In genomic region chr4:133094255-133094654, GRCm38 (mm10) we compare ENCODE assay signal across 10 mouse cellular contexts. TPM values are rescaled to one million over a fixed set of nuclear protein-coding genes. Genes with fewer than 3 reads are reported as not detected.
A peak's percentile ranks its signal among the peaks of the same experiment; 100 is the strongest.
DNase-seq lines count a peak whose midpoint lies in the region; ATAC-seq and TF ChIP-seq lines count a peak whose summit lies in the region.
"Had no signal": no experiment of that assay in that cellular context is flagged by ENCODE, and none has a peak within 500 bp of the region (broad histone marks: within the 10 kb centered on the region; RNA-seq: fewer than 3 reads in every experiment).

No protein-coding gene starts in this region.

- no peaks in the 10 kb centered on the region for H3K27me3 ChIP-seq in kidney, adult 2 months (replicated peaks; ENCODE audit: control insufficient read depth, insufficient read depth, low read length)
- H3K27me3 ChIP-seq in embryonic facial prominence, embryonic 15.5 days: no peaks in the 10 kb centered on the region
- H3K27me3 ChIP-seq in limb, embryonic 11.5 days (ENCODE audit: control insufficient read depth, insufficient read depth, low read length): no peaks in the 10 kb centered on the region

- H3K9me3 ChIP-seq in embryonic facial prominence, embryonic 15.5 days (replicated peaks): no peaks in the 10 kb centered on the region
- H3K9me3 ChIP-seq in limb, embryonic 11.5 days (ENCODE audit: control insufficient read depth, low read length): no peaks in the 10 kb centered on the region

- DNase-seq in kidney, adult 2 months: no peak
- DNase-seq in kidney, adult 18-20 months: no peak
- peak; percentile 90 for DNase-seq in ES-CJ7 (ENCODE audit: low read depth, low spot score)
- no peak for DNase-seq in limb, embryonic 11.5 days (ENCODE audit: low spot score)
- DNase-seq in layer of hippocampus, adult 9-11 months: no peak
- DNase-seq in cerebellum, adult 11 months: no peak
- no peak for DNase-seq in liver
- DNase-seq: kidney, adult 8-10 months; lung, adult 2 months had no signal

- H3K27ac ChIP-seq in kidney, adult 2 months (ENCODE audit: insufficient read depth, low read depth, low read length): peak overlapping the region; percentile 14; the same call in 1 of the 2 replicates
- H3K27ac ChIP-seq in embryonic facial prominence, embryonic 15.5 days (replicated peaks): 0 out of 2 replicates have a peak overlapping the region, but pooled peaks have one; percentile 14
- no peak overlapping the region for H3K27ac ChIP-seq in limb, embryonic 11.5 days (replicated peaks; ENCODE audit: low read depth, low read length)

- H3K9ac ChIP-seq in embryonic facial prominence, embryonic 15.5 days: no peak overlapping the region
- 0 out of 2 replicates have a peak overlapping the region, but pooled peaks have one; percentile 7 for H3K9ac ChIP-seq in limb, embryonic 11.5 days (ENCODE audit: low read length)

- no peaks in the 10 kb centered on the region for H3K36me3 ChIP-seq in kidney, adult 2 months (ENCODE audit: control insufficient read depth, insufficient read depth, low read length)
- no peaks in the 10 kb centered on the region for H3K36me3 ChIP-seq in embryonic facial prominence, embryonic 15.5 days
- H3K36me3 ChIP-seq in limb, embryonic 11.5 days (ENCODE audit: control insufficient read depth, insufficient read depth, low read length): no peaks in the 10 kb centered on the region

- no peak overlapping the region for H3K4me2 ChIP-seq in embryonic facial prominence, embryonic 15.5 days (replicated peaks)
- no peak overlapping the region for H3K4me2 ChIP-seq in limb, embryonic 11.5 days (ENCODE audit: low read depth, severe bottlenecking)

- ATAC-seq in embryonic facial prominence, embryonic 15.5 days (ENCODE audit: insufficient number of reproducible peaks, low FRiP score, low TSS enrichment, low read depth): no peak
- ATAC-seq in limb, embryonic 11.5 days (ENCODE audit: insufficient number of reproducible peaks, low FRiP score, low TSS enrichment, low read depth): no peak

- peaks cover 42% of the 10 kb centered on the region for H3K4me1 ChIP-seq in kidney, adult 2 months (ENCODE audit: control insufficient read depth, insufficient read depth, low read length)
- peaks cover 65% of the 10 kb centered on the region for H3K4me1 ChIP-seq in embryonic facial prominence, embryonic 15.5 days
- H3K4me1 ChIP-seq in limb, embryonic 11.5 days (ENCODE audit: control insufficient read depth, insufficient read depth, low read length): peaks cover 57% of the 10 kb centered on the region

- no peak for TF ChIP-seq CTCF in kidney, adult 2 months (conservative IDR thresholded peaks at IDR 0.05; ENCODE audit: insufficient read depth, insufficient read length, low read depth, low read length)

- H3K4me3 ChIP-seq in kidney, adult 2 months (ENCODE audit: insufficient read depth, low read depth, low read length): no peak overlapping the region
- H3K4me3 ChIP-seq in embryonic facial prominence, embryonic 15.5 days (replicated peaks): no peak overlapping the region
- no peak overlapping the region for H3K4me3 ChIP-seq in limb, embryonic 11.5 days (ENCODE audit: low read depth, low read length)

- WGBS in kidney, adult 2 months: 44% methylated on average over 1 of the region's 1 CpGs
- WGBS in embryonic facial prominence, embryonic 15.5 days: 38% methylated on average over 1 of the region's 1 CpGs
- 50% methylated on average over 1 of the region's 1 CpGs for WGBS in limb, embryonic 11.5 days

- TF ChIP-seq POLR2A in kidney, adult 2 months (IDR thresholded peaks at IDR 0.05; ENCODE audit: low read depth, low read length): no peak

RNA-seq across cellular contexts. Expression of gene Wasf2, which starts 36.0 kb away (rescaled TPM):
- polyA plus RNA-seq in kidney, adult 2 months (2012; rRNA removed): 37.0 and 45.7 TPM in 2 replicates
- 116 and 118 TPM in 2 replicates for polyA plus RNA-seq in embryonic facial prominence, embryonic 15.5 days (2015; fragmentation: Nextera tagmentation; extraction: Ambion mirVana)
- polyA plus RNA-seq in limb, embryonic 11.5 days (2014; fragmentation: Nextera tagmentation; extraction: Ambion mirVana): 54.7 and 63.6 TPM in 2 replicates
